Mouse (Mus musculus): ENCODE measurements around the gene Tldc1. TPM values are rescaled to one million over a fixed set of nuclear protein-coding genes. Genes with fewer than 3 reads are reported as not detected.

Tldc1 gene
- polyA plus RNA-seq, 1 experiment from 2014 or later = 11.6 TPM

- ATAC-seq = no peak
- H3K4me2 ChIP-seq = no peak overlapping the region
- peaks cover 28% of the 10 kb centered on the region for H3K36me3 ChIP-seq (ENCODE audit: poor library complexity, severe bottlenecking)
- 84% methylated on average over 12 of the region's 12 CpGs for WGBS
- no peaks in the 10 kb centered on the region for H3K27me3 ChIP-seq
- no peak overlapping the region for H3K27ac ChIP-seq
- no peak overlapping the region for H3K4me3 ChIP-seq
- H3K9ac ChIP-seq = no peak overlapping the region
- H3K9me3 ChIP-seq (replicated peaks) = no peaks in the 10 kb centered on the region
- H3K4me1 ChIP-seq = peaks cover 45% of the 10 kb centered on the region
These were observed 34.6 kb upstream of the Tldc1 start for GRCm38 (mm10) chr8:119812650-119813431.

GRCm38 (mm10) chr8:119811925-119812324 is 33.7 kb upstream of the Tldc1 start:
- Histone ChIP-seq H3K27me3 (no peaks in the 10 kb centered on the region), H3K36me3 (ENCODE audit: poor library complexity, severe bottlenecking) (peaks cover 28% of the 10 kb centered on the region), H3K4me1 (peaks cover 43% of the 10 kb centered on the region), H3K4me2 (no peak overlapping the region), H3K9ac (no peak overlapping the region), H3K9me3 (replicated peaks) (no peaks in the 10 kb centered on the region), H3K4me3 (no peak overlapping the region), H3K27ac (no peak overlapping the region)
- WGBS = 73% methylated on average over 6 of the region's 6 CpGs
- no peak for ATAC-seq

- Histone ChIP-seq H3K9ac (no peak overlapping the region), H3K4me3 (no peak overlapping the region), H3K36me3 (ENCODE audit: poor library complexity, severe bottlenecking) (peaks cover 28% of the 10 kb centered on the region), H3K4me1 (peaks cover 46% of the 10 kb centered on the region), H3K9me3 (replicated peaks) (no peaks in the 10 kb centered on the region), H3K4me2 (no peak overlapping the region), H3K27ac (peak overlapping the region; percentile 57; the same call in 1 of the 2 replicates), H3K27me3 (no peaks in the 10 kb centered on the region)
- no peak for ATAC-seq
- WGBS = 77% methylated on average over 14 of the region's 14 CpGs
These were observed 32.8 kb upstream of the Tldc1 start for GRCm38 (mm10) chr8:119810953-119811499.

GRCm38 (mm10) chr8:119810127-119810868 is 32.1 kb upstream of the Tldc1 start:
- Histone ChIP-seq H3K9ac (no peak overlapping the region), H3K4me2 (peak overlapping the region; percentile 33), H3K27ac (peak overlapping the region; percentile 57), H3K27me3 (no peaks in the 10 kb centered on the region), H3K36me3 (ENCODE audit: poor library complexity, severe bottlenecking) (peaks cover 24% of the 10 kb centered on the region), H3K4me3 (no peak overlapping the region), H3K9me3 (replicated peaks) (no peaks in the 10 kb centered on the region), H3K4me1 (peaks cover 54% of the 10 kb centered on the region)
- WGBS = 46% methylated on average over 20 of the region's 23 CpGs
- 0 out of 2 replicates have a peak, but pooled peaks have one; percentile 41 for ATAC-seq

- 93% methylated on average over 9 of the region's 9 CpGs for WGBS
- peak overlapping the region; percentile 33; the same call in 1 of the 2 replicates for H3K4me2 ChIP-seq
- no peaks in the 10 kb centered on the region for H3K27me3 ChIP-seq
- peaks cover 18% of the 10 kb centered on the region for H3K36me3 ChIP-seq (ENCODE audit: poor library complexity, severe bottlenecking)
- no peaks in the 10 kb centered on the region for H3K9me3 ChIP-seq (replicated peaks)
- peaks cover 56% of the 10 kb centered on the region for H3K4me1 ChIP-seq
- no peak overlapping the region for H3K4me3 ChIP-seq
- ATAC-seq = no peak
- H3K27ac ChIP-seq = peak overlapping the region; percentile 57
- no peak overlapping the region for H3K9ac ChIP-seq
These were observed 31.4 kb upstream of the Tldc1 start for GRCm38 (mm10) chr8:119809620-119810019.

- H3K36me3 ChIP-seq (ENCODE audit: poor library complexity, severe bottlenecking) = peaks cover 17% of the 10 kb centered on the region
- ATAC-seq = no peak
- H3K4me1 ChIP-seq = peaks cover 47% of the 10 kb centered on the region
- H3K9ac ChIP-seq = no peak overlapping the region
- H3K27me3 ChIP-seq = no peaks in the 10 kb centered on the region
- no peaks in the 10 kb centered on the region for H3K9me3 ChIP-seq (replicated peaks)
- WGBS = 85% methylated on average over 4 of the region's 4 CpGs
- H3K27ac ChIP-seq = no peak overlapping the region
- no peak overlapping the region for H3K4me2 ChIP-seq
- H3K4me3 ChIP-seq = no peak overlapping the region
These were observed 29.5 kb upstream of the Tldc1 start for GRCm38 (mm10) chr8:119807687-119808086.

- peak; percentile 45 for ATAC-seq
- Histone ChIP-seq H3K4me1 (peaks cover 46% of the 10 kb centered on the region), H3K27ac (peak overlapping the region; percentile 82), H3K4me2 (no peak overlapping the region), H3K4me3 (no peak overlapping the region), H3K27me3 (no peaks in the 10 kb centered on the region), H3K36me3 (ENCODE audit: poor library complexity, severe bottlenecking) (peaks cover 17% of the 10 kb centered on the region), H3K9me3 (replicated peaks) (no peaks in the 10 kb centered on the region), H3K9ac (peak overlapping the region; percentile 26)
- WGBS = 54% methylated on average over 14 of the region's 14 CpGs
These were observed 28.4 kb upstream of the Tldc1 start for GRCm38 (mm10) chr8:119806422-119807263.

GRCm38 (mm10) chr8:119805275-119805674 is 27.1 kb upstream of the Tldc1 start:
- Histone ChIP-seq H3K4me1 (peaks cover 45% of the 10 kb centered on the region), H3K27me3 (no peaks in the 10 kb centered on the region), H3K36me3 (ENCODE audit: poor library complexity, severe bottlenecking) (peaks cover 17% of the 10 kb centered on the region), H3K27ac (peak overlapping the region; percentile 82), H3K4me2 (no peak overlapping the region), H3K9ac (no peak overlapping the region), H3K9me3 (replicated peaks) (no peaks in the 10 kb centered on the region), H3K4me3 (no peak overlapping the region)
- WGBS = 65% methylated on average over 8 of the region's 8 CpGs
- ATAC-seq = no peak

GRCm38 (mm10) chr8:119802592-119802991 is 24.4 kb upstream of the Tldc1 start:
- Histone ChIP-seq H3K27ac (no peak overlapping the region), H3K4me1 (peaks cover 53% of the 10 kb centered on the region), H3K4me2 (no peak overlapping the region), H3K36me3 (ENCODE audit: poor library complexity, severe bottlenecking) (no peaks in the 10 kb centered on the region), H3K27me3 (no peaks in the 10 kb centered on the region), H3K9ac (no peak overlapping the region), H3K9me3 (replicated peaks) (no peaks in the 10 kb centered on the region), H3K4me3 (no peak overlapping the region)
- WGBS = 100% methylated on average over 1 of the region's 1 CpGs
- ATAC-seq = no peak

GRCm38 (mm10) chr8:119801168-119801567 is 23.0 kb upstream of the Tldc1 start:
- Histone ChIP-seq H3K27me3 (no peaks in the 10 kb centered on the region), H3K4me3 (no peak overlapping the region), H3K36me3 (ENCODE audit: poor library complexity, severe bottlenecking) (no peaks in the 10 kb centered on the region), H3K27ac (peak overlapping the region; percentile 78), H3K4me2 (0 out of 2 replicates have a peak overlapping the region, but pooled peaks have one; percentile 16), H3K9me3 (replicated peaks) (no peaks in the 10 kb centered on the region), H3K9ac (peak overlapping the region; percentile 23; the same call in 1 of the 2 replicates), H3K4me1 (peaks cover 47% of the 10 kb centered on the region)
- 13% methylated on average over 4 of the region's 4 CpGs for WGBS
- no peak; the same call in 1 of the 2 replicates for ATAC-seq

GRCm38 (mm10) chr8:119798965-119799264 is 20.7 kb upstream of the Tldc1 start:
- Histone ChIP-seq H3K36me3 (ENCODE audit: poor library complexity, severe bottlenecking) (no peaks in the 10 kb centered on the region), H3K4me1 (peaks cover 36% of the 10 kb centered on the region), H3K9ac (no peak overlapping the region; the same call in 1 of the 2 replicates), H3K27me3 (no peaks in the 10 kb centered on the region), H3K4me3 (no peak overlapping the region), H3K4me2 (peak overlapping the region; percentile 42), H3K27ac (peak overlapping the region; percentile 86), H3K9me3 (replicated peaks) (no peaks in the 10 kb centered on the region)
- no peak; the same call in 1 of the 2 replicates for ATAC-seq
- 56% methylated on average over 2 of the region's 2 CpGs for WGBS

All from forebrain, embryonic 13.5 days (tissue).